Mouse (Mus musculus): ENCODE measurements around the gene Ctnnbip1.

GRCm38 (mm10) chr4:149547523-149547922, 29.5 kb downstream of the Ctnnbip1 start:
- TF ChIP-seq POLR2AphosphoS2 (IDR thresholded peaks at IDR 0.05; ENCODE audit: insufficient read length, low read depth) = no peak
- no peak for TF ChIP-seq POLR2A (IDR thresholded peaks at IDR 0.05; ENCODE audit: insufficient read length, low read depth)
- no peak for TF ChIP-seq E2F4 (IDR thresholded peaks at IDR 0.05; ENCODE audit: insufficient read depth)
- TF ChIP-seq MYOD1 (IDR thresholded peaks at IDR 0.05; ENCODE audit: control insufficient read depth in 1 of 3, insufficient read length in 2 of 3, low read depth in 2 of 3) = no peak
- no peak for TF ChIP-seq MAX (IDR thresholded peaks at IDR 0.05; ENCODE audit: low read depth)
- TF ChIP-seq USF1 (IDR thresholded peaks at IDR 0.05; ENCODE audit: low read depth) = no peak
- TF ChIP-seq MYOG (IDR thresholded peaks at IDR 0.05; ENCODE audit: control insufficient read depth in 1 of 3, insufficient read depth in 1 of 3, insufficient read length in 2 of 3, low read depth in 2 of 3) = no peak
- no peak for TF ChIP-seq TCF12 (IDR thresholded peaks at IDR 0.05; ENCODE audit: insufficient read depth, poor library complexity, severe bottlenecking)
- TF ChIP-seq SRF (IDR thresholded peaks at IDR 0.05; ENCODE audit: control insufficient read depth, insufficient read length, low read depth) = no peak
- TF ChIP-seq CEBPB (IDR thresholded peaks at IDR 0.05; ENCODE audit: insufficient read depth, poor library complexity, severe bottlenecking) = no peak
- no peak for TF ChIP-seq REST (IDR thresholded peaks at IDR 0.05; ENCODE audit: insufficient read depth, insufficient read length)
